Mouse (Mus musculus): ENCODE results near the gene Tfdp2. TPM values are rescaled to one million over a fixed set of nuclear protein-coding genes. Genes with fewer than 3 reads are reported as not detected.
"Not testable (repeated sequence)": the region's sequence is repeated elsewhere in the genome, so short reads cannot be mapped to it uniquely, and the experiment has no call there.

Gene Tfdp2
- polyA plus RNA-seq, 1 experiment from 2014 or later = 56.9 TPM

DNA sequence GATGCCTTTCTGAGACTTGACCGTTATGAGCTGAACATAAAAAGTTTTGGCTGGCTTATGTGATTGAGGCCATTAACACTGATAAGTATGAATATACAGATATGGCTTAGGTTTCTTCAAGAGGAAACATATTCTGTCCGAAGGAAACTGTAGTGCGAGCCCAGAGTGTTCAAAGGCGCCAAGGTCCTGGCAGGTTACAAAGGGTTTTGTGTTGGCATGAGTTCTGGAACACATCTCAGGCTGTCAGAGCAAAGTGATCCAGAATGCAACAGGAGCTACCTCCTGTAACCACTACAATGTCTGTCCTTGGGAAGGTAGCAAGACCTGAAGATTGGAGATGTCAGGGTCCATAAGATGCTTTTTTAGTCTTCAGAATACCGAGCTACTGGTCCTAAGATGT is 123.3 kb downstream of the Tfdp2 start:
- Histone ChIP-seq H3K4me1 (no peaks in the 10 kb centered on the region), H3K9ac (no peak overlapping the region), H3K27me3 (no peaks in the 10 kb centered on the region), H3K36me3 (peaks cover 47% of the 10 kb centered on the region), H3K9me3 (no peaks in the 10 kb centered on the region), H3K4me2 (replicated peaks) (no peak overlapping the region), H3K4me3 (no peak overlapping the region), H3K27ac (no peak overlapping the region)
- ATAC-seq (ENCODE audit: insufficient number of reproducible peaks, insufficient read depth, low FRiP score, low TSS enrichment) = no peak
- 93% methylated on average over 5 of the region's 5 CpGs for WGBS

DNA sequence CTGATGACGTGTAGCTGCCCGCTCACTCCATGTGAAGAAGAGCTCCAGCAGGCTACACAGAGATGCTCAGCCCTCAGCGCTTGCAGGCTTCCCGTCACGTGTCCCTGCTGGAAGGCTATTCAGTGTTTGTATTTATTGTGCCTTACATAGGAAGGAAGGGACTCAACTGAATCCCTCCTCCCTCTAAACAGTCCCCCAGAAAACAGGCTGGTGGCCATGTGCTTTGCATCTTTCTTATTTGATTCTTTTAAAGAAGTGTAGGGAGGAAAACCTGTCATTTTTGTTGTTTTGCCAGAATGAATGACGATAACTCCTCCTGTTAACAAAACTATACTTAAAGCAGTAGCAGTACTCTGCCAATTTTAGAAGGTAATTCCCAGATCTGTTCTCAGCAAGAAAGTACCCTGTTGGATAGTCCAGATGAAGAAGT is 124.5 kb downstream of the Tfdp2 start:
- no peaks in the 10 kb centered on the region for H3K9me3 ChIP-seq
- ATAC-seq (ENCODE audit: insufficient number of reproducible peaks, insufficient read depth, low FRiP score, low TSS enrichment) = no peak
- H3K4me1 ChIP-seq = no peaks in the 10 kb centered on the region
- no peaks in the 10 kb centered on the region for H3K27me3 ChIP-seq
- H3K9ac ChIP-seq = no peak overlapping the region
- H3K4me3 ChIP-seq = no peak overlapping the region
- H3K27ac ChIP-seq = no peak overlapping the region
- peaks cover 36% of the 10 kb centered on the region for H3K36me3 ChIP-seq
- WGBS = 90% methylated on average over 6 of the region's 6 CpGs
- no peak overlapping the region for H3K4me2 ChIP-seq (replicated peaks)

DNA sequence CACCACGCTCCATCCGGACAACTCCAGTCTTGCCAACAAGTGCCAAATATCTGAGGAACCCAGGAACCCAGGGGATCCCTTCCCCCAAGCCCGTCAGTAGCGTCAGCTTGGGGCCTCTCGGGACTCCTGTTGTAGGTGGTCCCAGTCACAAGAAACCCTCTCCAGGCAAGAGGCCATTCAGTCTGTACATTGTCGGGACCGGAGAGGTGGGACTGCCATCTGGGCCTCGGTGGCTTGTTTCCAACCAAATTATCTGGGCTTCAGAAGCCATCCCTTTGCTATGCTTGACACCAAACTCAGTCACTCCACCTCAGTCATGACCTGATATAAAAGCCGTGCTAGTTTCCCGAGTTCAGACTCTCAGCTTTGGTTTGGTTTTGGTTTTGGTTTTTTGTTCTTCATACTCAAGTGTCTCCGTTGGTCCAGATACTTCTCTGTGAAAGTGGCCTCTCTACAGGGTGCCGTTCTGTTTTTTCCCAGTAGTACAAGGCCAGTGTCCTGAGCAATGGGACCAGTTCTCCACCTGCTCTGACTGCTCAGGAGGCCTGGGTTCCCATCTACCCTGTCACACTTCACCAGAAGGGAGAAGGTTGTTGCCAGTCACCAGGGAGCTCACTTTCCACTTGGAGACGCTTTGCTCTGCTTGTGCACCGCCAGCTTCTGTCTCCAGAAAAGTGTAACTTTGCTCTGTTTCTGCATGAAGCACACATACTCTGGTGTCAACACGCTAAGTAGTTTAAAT is 126.5 kb downstream of the Tfdp2 start:
- no peaks in the 10 kb centered on the region for H3K4me1 ChIP-seq
- ATAC-seq (ENCODE audit: insufficient number of reproducible peaks, insufficient read depth, low FRiP score, low TSS enrichment) = no peak
- 89% methylated on average over 15 of the region's 15 CpGs for WGBS
- H3K9me3 ChIP-seq = no peaks in the 10 kb centered on the region
- no peak overlapping the region for H3K27ac ChIP-seq
- H3K4me3 ChIP-seq = no peak overlapping the region
- no peak overlapping the region for H3K9ac ChIP-seq
- no peaks in the 10 kb centered on the region for H3K27me3 ChIP-seq
- H3K4me2 ChIP-seq (replicated peaks) = no peak overlapping the region
- H3K36me3 ChIP-seq = peaks cover 23% of the 10 kb centered on the region

DNA sequence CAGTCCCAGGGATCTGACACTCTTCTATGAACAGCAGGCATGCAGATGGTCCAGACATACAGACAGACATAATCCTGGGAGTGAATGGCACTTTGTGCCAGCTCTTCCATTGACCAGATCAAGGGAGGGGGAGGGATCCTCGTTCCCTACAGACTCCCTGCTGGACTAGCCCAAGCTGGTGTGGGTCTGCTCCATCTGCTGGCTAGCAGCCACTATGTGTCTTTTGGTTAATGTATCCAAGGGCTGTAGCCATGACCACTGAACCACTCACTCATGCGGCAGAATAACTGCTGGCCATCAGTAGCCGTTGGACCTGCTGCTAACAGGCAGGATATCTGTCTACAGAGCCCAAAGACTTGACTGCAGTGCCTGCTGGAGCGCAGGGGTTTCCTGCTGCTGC is 128.4 kb downstream of the Tfdp2 start:
- 75% methylated on average over 4 of the region's 4 CpGs for WGBS
- no peak overlapping the region for H3K9ac ChIP-seq
- no peak overlapping the region for H3K4me3 ChIP-seq
- no peaks in the 10 kb centered on the region for H3K9me3 ChIP-seq
- H3K4me1 ChIP-seq = no peaks in the 10 kb centered on the region
- 0 out of 2 replicates have a peak, but pooled peaks cover 7% of the 10 kb centered on the region for H3K36me3 ChIP-seq
- H3K27ac ChIP-seq = no peak overlapping the region
- no peak for ATAC-seq (ENCODE audit: insufficient number of reproducible peaks, insufficient read depth, low FRiP score, low TSS enrichment)
- H3K4me2 ChIP-seq (replicated peaks) = no peak overlapping the region
- no peaks in the 10 kb centered on the region for H3K27me3 ChIP-seq

DNA sequence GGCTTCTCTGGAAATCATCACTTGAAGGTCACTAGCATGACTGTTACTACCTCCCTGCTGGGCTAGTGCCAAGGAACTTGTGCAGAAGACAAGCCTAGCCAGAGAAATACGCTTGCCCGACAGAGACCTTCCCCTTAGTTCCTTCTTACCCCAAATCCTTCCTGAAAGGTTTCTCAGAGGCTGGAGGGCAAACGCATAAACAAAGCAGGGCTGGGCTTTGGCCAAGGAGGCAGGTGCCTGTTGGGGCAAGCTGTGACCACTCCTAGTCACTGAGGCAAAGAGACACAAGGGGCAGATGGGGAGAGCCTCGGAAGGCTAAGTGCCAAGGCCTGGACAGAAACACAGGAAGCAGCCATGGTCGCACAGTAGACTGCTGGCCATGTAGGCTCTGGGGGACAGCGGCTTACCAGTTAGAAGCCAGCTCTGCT is 130.4 kb downstream of the Tfdp2 start:
- Histone ChIP-seq H3K27me3 (no peaks in the 10 kb centered on the region), H3K4me3 (no peak overlapping the region), H3K9ac (no peak overlapping the region), H3K4me1 (no peaks in the 10 kb centered on the region), H3K36me3 (no peaks in the 10 kb centered on the region), H3K27ac (no peak overlapping the region), H3K9me3 (no peaks in the 10 kb centered on the region), H3K4me2 (replicated peaks) (no peak overlapping the region)
- no peak for ATAC-seq (ENCODE audit: insufficient number of reproducible peaks, insufficient read depth, low FRiP score, low TSS enrichment)
- 75% methylated on average over 6 of the region's 6 CpGs for WGBS

DNA sequence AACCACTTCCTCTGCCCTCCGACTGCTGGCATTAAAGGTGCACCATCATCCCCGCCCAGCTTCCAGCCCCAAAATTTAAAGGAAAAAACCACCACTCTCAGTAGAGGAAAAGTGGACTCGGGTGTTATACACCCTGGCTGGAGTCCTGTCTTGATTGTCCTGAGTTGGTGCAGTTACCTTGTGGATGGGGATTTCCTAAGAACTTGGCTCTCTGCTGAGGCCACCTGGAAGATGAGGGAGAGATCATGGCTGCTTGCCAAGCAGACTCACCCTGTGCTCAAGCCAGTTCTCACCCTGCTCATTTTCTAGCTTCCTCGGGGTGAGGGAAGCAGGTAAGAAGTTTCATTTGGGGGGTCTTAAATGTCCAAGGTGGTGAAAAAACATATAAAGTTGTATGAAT is 132.2 kb downstream of the Tfdp2 start:
- Histone ChIP-seq H3K4me2 (replicated peaks) (no peak overlapping the region), H3K9ac (no peak overlapping the region), H3K27me3 (no peaks in the 10 kb centered on the region), H3K36me3 (peaks cover 6% of the 10 kb centered on the region; the same call in 1 of the 2 replicates), H3K9me3 (no peaks in the 10 kb centered on the region), H3K4me3 (no peak overlapping the region), H3K27ac (no peak overlapping the region), H3K4me1 (no peaks in the 10 kb centered on the region)
- 90% methylated on average over 4 of the region's 4 CpGs for WGBS
- ATAC-seq (ENCODE audit: insufficient number of reproducible peaks, insufficient read depth, low FRiP score, low TSS enrichment) = no peak

DNA sequence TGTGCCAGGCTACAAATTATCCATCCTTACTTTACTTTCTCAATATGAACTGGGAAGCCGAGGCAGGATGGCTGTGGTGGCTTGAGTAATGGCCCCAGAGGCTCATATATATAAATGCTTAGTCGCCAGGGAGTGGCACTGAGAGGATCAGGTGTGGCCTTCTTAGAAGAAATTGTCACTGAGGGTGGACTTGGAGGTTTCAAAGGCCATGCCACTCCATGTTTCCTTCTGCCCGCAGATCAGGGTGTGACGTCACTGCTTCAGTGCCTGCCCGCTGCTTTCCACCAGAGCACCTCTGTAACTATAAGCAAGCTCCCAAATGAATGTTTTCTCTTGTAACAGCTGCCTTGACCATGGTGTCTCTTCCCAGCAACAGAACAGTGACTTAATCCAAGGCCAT is 135.1 kb downstream of the Tfdp2 start:
- no peak overlapping the region for H3K9ac ChIP-seq
- ATAC-seq (ENCODE audit: insufficient number of reproducible peaks, insufficient read depth, low FRiP score, low TSS enrichment) = no peak

DNA sequence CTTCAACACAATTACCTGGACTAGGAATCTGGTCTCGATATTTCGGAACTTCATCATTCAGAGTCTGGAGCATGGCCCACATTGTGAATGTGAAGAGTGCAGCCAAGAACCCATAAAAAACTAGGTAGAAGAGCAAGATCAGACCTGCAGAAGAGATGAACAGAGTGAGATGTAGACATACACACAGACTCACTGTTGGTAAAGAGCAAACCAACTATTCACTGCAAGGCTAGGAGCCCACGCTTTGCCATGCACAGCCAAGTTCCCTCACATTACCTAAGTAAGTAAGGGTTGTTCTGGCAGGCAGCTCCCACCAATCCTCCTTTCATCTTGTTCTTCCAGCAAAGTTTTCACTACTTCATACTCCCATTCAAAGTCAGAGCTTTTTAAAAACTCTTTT is 149.7 kb downstream of the Tfdp2 start:
- no peaks in the 10 kb centered on the region for H3K9me3 ChIP-seq
- peaks cover 22% of the 10 kb centered on the region for H3K36me3 ChIP-seq
- no peaks in the 10 kb centered on the region for H3K27me3 ChIP-seq
- no peak overlapping the region for H3K4me3 ChIP-seq
- 96% methylated on average over 3 of the region's 3 CpGs for WGBS
- no peaks in the 10 kb centered on the region for H3K4me1 ChIP-seq
- H3K9ac ChIP-seq = no peak overlapping the region
- no peak overlapping the region for H3K4me2 ChIP-seq (replicated peaks)
- H3K27ac ChIP-seq = no peak overlapping the region
- ATAC-seq (ENCODE audit: insufficient number of reproducible peaks, insufficient read depth, low FRiP score, low TSS enrichment) = no peak

More for the DNA sequence above, 135.1 kb downstream of the Tfdp2 start:
- Histone ChIP-seq H3K4me2 (replicated peaks) (no peak overlapping the region), H3K9me3 (no peaks in the 10 kb centered on the region), H3K27ac (no peak overlapping the region), H3K27me3 (no peaks in the 10 kb centered on the region), H3K36me3 (peaks cover 26% of the 10 kb centered on the region), H3K4me3 (no peak overlapping the region), H3K4me1 (no peaks in the 10 kb centered on the region)
- 90% methylated on average over 5 of the region's 5 CpGs for WGBS

DNA sequence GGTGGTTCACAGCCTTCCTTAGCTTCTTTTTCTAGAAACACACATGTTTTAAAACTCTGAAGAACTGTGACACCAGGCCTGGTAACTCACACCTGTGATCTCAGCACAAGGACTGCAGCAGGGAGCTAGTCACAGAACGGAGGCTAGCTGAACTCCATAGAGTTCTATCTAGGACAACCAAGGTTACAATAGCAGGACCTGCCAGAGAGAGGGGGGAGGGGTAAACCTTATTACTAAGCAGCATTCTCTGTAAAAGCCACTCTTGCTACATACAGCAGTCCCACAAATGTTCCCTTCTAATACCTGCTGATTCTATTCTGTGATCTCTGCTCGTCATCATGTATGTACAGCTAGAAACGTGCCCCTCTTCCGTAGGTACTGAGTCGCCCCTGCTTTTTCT is 152.8 kb downstream of the Tfdp2 start:
- 91% methylated on average over 5 of the region's 5 CpGs for WGBS
- Histone ChIP-seq H3K9ac (no peak overlapping the region), H3K4me3 (no peak overlapping the region), H3K9me3 (no peaks in the 10 kb centered on the region), H3K36me3 (peaks cover 6% of the 10 kb centered on the region; the same call in 1 of the 2 replicates), H3K4me1 (no peaks in the 10 kb centered on the region), H3K27me3 (no peaks in the 10 kb centered on the region), H3K27ac (no peak overlapping the region), H3K4me2 (replicated peaks) (no peak overlapping the region)
- no peak for ATAC-seq (ENCODE audit: insufficient number of reproducible peaks, insufficient read depth, low FRiP score, low TSS enrichment)

DNA sequence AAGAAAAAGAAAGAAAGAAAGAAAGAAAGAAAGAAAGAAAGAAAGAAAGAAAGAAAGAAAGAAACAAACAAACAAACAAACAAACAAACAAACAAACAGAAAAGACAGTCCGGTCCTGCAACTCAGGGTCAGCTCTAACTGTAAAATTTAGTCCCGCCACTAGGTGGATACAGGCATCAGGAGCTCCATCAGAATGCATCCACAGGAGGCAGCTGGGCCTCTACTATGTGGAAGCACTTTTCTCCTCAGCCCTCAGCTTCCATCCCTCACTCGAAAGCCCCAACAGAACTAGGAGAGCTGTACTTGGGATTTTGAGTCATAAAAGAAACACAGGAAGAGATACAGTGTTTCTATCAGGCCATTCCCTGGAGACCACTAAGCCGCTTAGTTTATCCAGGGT is 153.9 kb downstream of the Tfdp2 start:
- no peak overlapping the region for H3K4me2 ChIP-seq (replicated peaks)
- 33% methylated on average over 4 of the region's 4 CpGs for WGBS
- H3K4me3 ChIP-seq = no peak overlapping the region
- no peaks in the 10 kb centered on the region for H3K4me1 ChIP-seq
- no peak overlapping the region for H3K9ac ChIP-seq
- peaks cover 6% of the 10 kb centered on the region; the same call in 1 of the 2 replicates for H3K36me3 ChIP-seq
- no peaks in the 10 kb centered on the region for H3K9me3 ChIP-seq
- ATAC-seq (ENCODE audit: insufficient number of reproducible peaks, insufficient read depth, low FRiP score, low TSS enrichment) = no peak
- no peaks in the 10 kb centered on the region for H3K27me3 ChIP-seq
- H3K27ac ChIP-seq = no peak overlapping the region

DNA sequence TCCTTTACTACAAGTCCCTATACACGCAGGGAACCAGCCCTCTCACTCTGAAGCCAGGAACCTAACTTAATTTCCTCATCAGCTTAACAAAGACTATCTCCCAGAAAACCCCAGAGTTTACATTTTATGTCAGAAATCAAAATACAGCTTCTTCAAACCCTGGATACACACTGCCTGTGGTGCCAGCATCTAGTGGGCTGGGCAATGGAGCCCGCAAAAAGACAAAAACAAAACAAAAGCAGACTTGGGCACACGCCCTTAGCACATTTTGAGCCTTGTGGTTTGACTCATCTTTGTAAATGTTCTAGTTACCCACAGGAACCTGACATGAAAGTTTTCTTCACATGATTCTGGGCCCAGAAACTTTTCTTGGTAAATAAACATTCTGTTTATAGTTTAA is 154.4 kb downstream of the Tfdp2 start:
- H3K4me1 ChIP-seq = no peaks in the 10 kb centered on the region
- H3K36me3 ChIP-seq = peaks cover 6% of the 10 kb centered on the region; the same call in 1 of the 2 replicates
- no peaks in the 10 kb centered on the region for H3K27me3 ChIP-seq
- no peak overlapping the region for H3K4me2 ChIP-seq (replicated peaks)
- no peak overlapping the region for H3K27ac ChIP-seq
- no peak overlapping the region for H3K9ac ChIP-seq
- no peak overlapping the region for H3K4me3 ChIP-seq
- no peak for ATAC-seq (ENCODE audit: insufficient number of reproducible peaks, insufficient read depth, low FRiP score, low TSS enrichment)
- H3K9me3 ChIP-seq = no peaks in the 10 kb centered on the region
- WGBS = 64% methylated on average over 3 of the region's 3 CpGs

DNA sequence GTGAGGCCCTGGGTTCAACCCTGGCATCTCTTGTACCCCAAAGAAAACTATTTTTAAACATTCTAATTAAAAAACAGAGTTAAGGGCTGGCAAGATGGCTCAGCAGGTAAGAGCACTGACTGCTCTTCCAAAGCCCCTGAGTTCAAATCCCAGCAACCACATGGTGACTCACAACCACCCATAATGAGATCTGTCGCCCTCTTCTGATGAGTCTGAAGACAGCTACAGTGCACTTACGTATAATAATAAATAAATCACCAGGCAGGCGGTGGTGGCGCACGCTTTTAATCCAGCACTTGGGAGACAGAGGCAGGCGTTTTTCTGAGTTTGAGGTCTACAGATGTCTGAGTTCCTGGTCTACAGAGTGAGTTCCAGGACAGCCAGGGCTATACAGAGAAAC is 155.7 kb downstream of the Tfdp2 start:
- not testable (repeated sequence) for ATAC-seq (ENCODE audit: insufficient number of reproducible peaks, insufficient read depth, low FRiP score, low TSS enrichment); H3K27ac ChIP-seq; H3K36me3 ChIP-seq; H3K4me2 ChIP-seq (replicated peaks); H3K9me3 ChIP-seq; H3K9ac ChIP-seq; H3K27me3 ChIP-seq; H3K4me1 ChIP-seq; H3K4me3 ChIP-seq
- 84% methylated on average over 6 of the region's 6 CpGs for WGBS

Measured in embryonic facial prominence, embryonic 12.5 days (tissue).